Mouse (Mus musculus) C3H10T1/2 (cell line): ENCODE results near the gene Rras. TPM values are rescaled to one million over a fixed set of nuclear protein-coding genes. Genes with fewer than 3 reads are reported as not detected.

Experiments used
- polyA plus RNA-seq, 2 experiments: library from polyadenylated mRNA; unstranded; fragments of >200 nt; fragmentation: generic; extraction: Trizol; gene quantifications; one replicate each; pipeline ENCODE4 v1.2.1; 2012; ENCODE audit warnings: missing spikeins in 2 of 2

Gene Rras
- 100 to 1,000 TPM; 124 to 245 TPM for polyA plus RNA-seq

DNA sequence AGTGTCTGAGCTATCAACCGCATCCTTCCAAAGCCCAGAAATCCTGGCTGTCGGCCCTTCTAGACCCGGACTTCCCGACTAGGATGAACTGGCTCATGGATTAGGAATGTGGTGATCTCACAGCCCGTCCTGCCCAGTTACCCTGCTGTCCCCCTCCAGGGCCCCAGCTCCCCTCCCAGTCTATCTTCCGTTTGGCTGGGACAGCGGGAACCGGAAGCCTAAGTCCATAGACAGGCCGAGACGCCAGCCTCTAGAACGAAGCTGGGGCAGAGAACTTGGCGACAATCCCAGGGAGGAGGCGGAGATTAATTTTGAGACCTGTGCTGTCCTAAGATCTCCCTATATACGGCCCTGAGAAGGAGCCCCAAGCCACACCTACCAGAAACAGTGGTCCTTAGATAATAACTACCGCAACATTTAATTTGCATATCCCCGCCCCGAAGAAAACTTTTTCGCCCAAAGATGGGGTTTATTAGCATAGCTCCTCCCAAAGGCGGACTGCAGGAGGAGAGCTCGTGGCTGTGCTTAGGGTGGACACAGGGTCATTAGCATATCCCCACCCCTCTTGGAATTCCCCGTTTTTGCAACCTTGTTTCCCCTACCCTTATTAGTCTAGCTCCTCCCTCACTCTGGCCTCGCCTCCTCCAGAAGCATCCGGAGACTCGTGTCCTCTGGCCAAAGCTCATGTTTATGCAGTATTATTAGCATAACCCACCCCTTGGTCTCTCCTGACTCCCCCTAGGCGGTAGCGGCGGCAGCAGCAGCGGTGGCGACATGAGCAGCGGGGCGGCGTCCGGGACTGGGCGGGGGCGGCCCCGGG is at the start of gene Rras:
Rras (plus strand) TSS at position 720 of the 820 bp plus-strand sequence.

DNA sequence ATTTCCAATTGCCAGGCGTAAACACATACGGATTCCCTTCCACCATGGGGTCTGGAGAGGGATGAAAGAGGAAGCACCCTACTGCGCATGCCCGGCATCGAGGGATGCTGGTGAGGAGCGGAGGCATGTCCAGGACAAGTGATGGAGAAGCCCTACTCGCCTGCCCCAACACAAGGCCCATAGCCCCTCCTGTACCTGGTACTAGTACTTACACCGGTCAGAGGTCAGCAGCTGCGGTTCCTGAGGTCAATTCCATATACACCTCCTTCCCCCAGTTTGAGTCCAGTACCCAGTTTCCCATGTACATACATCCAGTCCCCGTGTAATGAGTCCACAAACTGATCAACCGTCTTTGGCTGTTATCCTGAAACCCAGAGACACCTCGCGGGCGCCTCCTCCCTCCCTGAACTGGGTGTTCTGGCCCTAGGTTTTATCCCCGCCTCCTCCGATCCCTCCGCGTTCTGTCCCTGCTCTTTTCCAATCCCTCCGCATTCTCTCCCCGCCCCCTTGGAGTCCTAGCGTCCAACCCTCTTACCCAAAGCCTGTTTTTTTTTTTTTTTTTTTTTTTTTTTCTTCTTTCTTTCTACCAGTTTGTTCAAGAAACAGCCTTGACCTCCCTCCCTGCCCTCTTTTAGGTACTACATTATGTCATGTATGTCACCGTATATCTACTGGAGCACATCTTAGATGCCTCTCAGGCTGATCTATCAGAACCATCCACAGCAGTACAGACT is 43.2 kb upstream of the Rras start, which contains the start of gene Cpt1c:
Cpt1c (minus strand) TSS at position 469 of the 734 bp plus-strand sequence.

DNA sequence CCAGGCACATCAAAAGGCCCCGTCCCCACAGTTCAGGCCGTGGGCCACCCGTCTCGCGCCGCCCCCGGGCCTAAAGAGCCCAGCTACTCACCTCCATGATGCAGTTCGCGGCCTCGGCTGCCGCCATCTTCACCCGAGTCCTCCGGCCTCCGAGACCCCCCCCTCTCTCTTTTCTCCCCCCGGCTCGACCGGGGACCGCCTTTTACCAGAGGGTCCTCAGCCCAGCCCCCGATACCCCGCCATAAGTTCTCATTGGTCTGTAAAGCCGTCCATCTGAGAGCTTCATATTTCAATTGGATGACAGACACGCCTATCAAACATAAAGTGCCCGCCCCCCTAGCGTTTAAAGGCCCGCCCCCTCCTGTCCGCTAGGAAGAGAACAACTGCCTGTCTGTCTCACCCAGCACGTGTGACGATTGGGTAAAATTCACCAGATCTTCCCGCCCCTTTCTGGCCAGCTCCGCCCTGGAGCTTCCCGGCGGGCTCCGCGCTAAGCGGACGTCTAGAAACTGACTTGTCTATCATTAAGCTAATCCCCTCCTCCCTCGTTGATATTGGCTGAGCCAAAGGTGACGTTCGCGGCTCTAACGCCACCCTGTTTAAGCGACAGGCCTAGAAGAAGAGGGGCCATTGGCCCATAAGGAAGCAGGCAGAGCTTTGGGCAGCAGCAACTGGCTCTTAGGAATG is 31.4 kb upstream of the Rras start, which contains the start of gene Prmt1:
Prmt1 (minus strand) TSS at position 377 of the 687 bp plus-strand sequence.

DNA sequence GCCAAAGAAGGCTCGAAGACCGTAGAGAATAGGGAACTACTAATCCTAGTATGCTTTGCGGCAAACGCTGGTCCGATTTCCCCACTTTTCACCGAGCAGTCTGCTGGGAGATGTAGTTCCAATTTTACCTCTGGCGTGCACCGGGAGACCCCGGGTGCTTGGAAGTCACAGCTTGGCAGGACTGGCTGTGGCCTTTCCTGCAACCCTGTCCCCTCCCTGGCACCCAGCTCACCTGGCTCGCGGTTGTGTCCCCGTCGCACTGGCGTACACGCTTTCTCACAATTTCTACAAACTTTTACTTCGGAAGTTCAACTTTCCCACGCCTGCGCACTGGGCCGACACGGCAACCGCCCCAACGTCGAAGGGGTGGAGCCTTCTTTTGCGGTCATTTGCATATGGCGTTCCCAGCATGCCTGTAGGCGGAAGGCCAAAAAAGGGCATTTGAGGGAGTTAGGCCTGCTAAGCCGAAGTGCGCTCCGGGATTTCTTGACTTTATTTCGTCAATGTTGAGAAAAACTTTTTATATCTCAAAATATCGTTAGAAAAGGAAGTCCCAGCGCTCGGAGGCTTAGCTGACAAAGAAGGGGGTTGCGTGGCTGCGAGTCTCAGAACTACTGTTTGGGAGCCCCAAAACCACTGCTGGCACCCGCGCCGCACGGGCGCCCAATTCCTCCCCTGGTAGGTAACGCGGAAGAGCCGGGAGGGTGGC is 20.4 kb upstream of the Rras start, which contains the start of gene Irf3:
Irf3 (plus strand) TSS at position 418 of the 709 bp plus-strand sequence.

DNA sequence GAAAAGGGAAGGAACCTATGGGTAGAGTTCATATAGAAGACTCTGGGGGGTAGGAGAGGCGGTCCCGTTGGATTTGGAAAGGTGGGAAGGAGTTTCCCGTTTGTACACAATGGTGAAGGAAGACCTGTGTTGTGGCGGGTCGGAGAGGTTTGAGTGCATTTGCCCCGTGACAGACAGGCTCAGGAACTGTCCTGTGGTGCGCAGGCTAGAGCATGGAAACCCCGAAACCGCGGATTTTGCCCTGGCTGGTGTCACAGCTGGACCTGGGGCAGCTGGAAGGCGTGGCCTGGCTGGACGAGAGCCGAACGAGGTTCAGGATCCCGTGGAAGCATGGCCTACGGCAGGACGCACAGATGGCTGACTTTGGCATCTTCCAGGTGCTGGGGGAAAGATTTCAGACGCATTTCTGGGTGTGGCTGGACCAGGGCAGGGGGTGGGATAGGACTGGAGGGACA is 19.2 kb upstream of the Rras start, which contains the start of gene Bcl2l12:
Bcl2l12 (minus strand) TSS at position 212 of the 455 bp plus-strand sequence.

DNA sequence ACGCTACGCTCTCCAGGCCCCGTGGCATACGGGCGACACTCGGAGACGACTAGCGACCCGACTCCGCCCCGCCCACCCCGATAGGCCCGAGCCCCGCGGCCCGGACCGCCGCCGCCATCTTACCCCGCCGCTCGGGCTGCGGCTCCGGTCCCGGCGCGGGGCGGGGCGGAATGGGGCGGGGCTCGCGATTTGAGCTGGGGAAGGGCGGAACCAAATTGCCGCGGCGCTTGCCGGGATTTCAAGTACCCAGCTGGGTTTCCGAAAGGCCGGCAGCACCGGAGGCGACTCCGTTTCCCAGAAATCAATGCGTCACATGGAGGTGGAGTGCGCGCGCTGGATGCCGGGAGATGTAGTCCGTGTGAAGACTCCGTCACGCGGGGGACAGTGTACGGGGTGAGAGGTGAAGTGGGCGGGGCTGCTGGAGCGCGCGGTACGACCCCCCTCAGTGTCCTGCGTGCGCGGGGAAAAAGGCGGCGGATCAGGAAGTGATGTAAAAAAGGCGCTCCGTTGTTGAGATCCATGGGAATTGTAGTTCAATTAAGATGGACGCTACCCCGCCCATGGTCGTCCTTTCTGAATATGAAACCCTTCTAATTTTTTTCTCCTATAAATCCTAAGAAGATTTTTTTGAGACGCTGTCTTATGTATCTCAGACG is 1.7 kb upstream of the Rras start, which contains the start of gene Scaf1:
Scaf1 (minus strand) TSS at position 407 of the 656 bp plus-strand sequence.

DNA sequence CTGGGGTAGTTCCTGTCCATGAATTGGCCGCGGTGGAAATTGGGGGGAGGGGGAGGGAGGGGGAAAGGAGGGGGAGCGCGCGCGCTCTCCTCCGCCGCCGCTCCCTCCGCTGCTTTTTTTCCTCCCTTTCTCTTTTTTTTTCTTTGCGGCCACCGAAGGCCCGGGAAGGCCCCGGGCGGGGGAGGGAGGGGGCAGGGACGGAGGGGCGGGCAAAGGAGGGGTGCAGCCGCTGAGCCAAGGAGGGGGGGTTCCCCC is 35.0 kb downstream of the Rras start, which contains the start of gene Prr12:
Prr12 (minus strand) TSS at position 20 of the 255 bp plus-strand sequence.

DNA sequence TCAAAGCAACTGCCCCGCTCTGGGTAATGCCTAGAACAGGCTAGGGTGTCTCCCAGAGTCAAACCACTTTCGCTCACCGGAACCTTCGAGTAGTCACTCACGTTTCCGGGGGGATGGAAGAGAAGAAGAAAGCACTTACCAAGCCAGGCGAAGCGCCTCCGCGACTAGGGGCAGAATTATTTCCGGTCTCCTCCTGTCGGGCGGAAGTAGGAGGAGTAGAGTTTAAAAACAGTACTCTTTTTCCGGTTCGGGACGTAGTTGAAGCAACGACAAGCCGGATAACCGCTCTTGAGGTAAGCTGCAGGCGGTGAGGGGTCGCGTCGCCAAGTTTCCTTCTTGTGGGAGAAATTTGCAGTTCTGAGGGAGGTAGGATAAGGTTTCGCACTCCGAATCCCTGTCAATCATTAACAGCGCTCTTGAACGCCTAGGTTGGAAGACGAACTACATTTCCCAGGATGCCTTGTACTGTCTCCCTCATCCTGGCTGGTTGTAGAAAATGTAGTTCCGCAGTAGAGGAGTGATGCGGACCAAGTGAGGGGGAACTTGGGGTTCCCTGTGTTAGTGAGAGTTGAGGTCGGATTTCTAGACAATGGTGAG is 44.6 kb downstream of the Rras start, which contains the start of the genes Nosip and Prrg2:
Nosip (plus strand) TSS at position 191 of the 597 bp plus-strand sequence.
Prrg2 (minus strand) TSS at position 439 of the 597 bp plus-strand sequence.

Other genes with a start within 250 kb of the Rras start
- 10 to 100 TPM; 38.6 to 53.4 TPM for gene Nup62, start 201.9 kb upstream of the Rras start, polyA plus RNA-seq
- gene Il4i1, start 201.6 kb upstream of the Rras start, polyA plus RNA-seq: 1 to 10 TPM in 1 of 2 experiments, under 1 TPM in 1; 0.55 to 3.7 TPM
- gene Atf5, start 201.3 kb upstream of the Rras start, polyA plus RNA-seq: 100 to 1,000 TPM; 139 to 293 TPM
- 100 to 1,000 TPM; 148 to 208 TPM for gene Akt1s1, start 169.0 kb upstream of the Rras start, polyA plus RNA-seq
- 10 to 100 TPM; 52.9 to 61.3 TPM for gene Tbc1d17, start 168.9 kb upstream of the Rras start, polyA plus RNA-seq
- 10 to 100 TPM; 26.9 to 30.8 TPM for gene Pnkp, start 160.8 kb upstream of the Rras start, polyA plus RNA-seq
- 100 to 1,000 TPM; 265 to 602 TPM for gene Ptov1, start 148.2 kb upstream of the Rras start, polyA plus RNA-seq
- gene Med25, start 125.2 kb upstream of the Rras start, polyA plus RNA-seq: 10 to 100 TPM; 52.4 to 67.0 TPM
- gene Fuz, start 121.9 kb upstream of the Rras start, polyA plus RNA-seq: 10 to 100 TPM; 12.7 to 23.2 TPM
- gene Ap2a1, start 88.5 kb upstream of the Rras start, polyA plus RNA-seq: 10 to 100 TPM; 68.5 to 88.3 TPM
- under 1 TPM in 1 of 2 experiments, not detected in 1; 0.28 TPM for gene Tsks, start 74.8 kb upstream of the Rras start, polyA plus RNA-seq
- 10 to 100 TPM; 18.8 to 57.8 TPM for gene Cpt1c, start 43.1 kb upstream of the Rras start, polyA plus RNA-seq
- 100 to 1,000 TPM; 400 to 521 TPM for gene Prmt1, start 31.4 kb upstream of the Rras start, polyA plus RNA-seq
- gene Irf3, start 20.3 kb upstream of the Rras start, polyA plus RNA-seq: 10 to 100 TPM; 48.6 to 59.4 TPM
- 10 to 100 TPM in 1 of 2 experiments, 1 to 10 TPM in 1; 7.7 to 25.0 TPM for gene Bcl2l12, start 19.2 kb upstream of the Rras start, polyA plus RNA-seq
- gene Scaf1, start 1.6 kb upstream of the Rras start, polyA plus RNA-seq: 10 to 100 TPM; 40.4 to 82.2 TPM
- 10 to 100 TPM; 15.5 to 50.5 TPM for gene Prr12, start 34.9 kb downstream of the Rras start, polyA plus RNA-seq
- gene Nosip, start 44.5 kb downstream of the Rras start, polyA plus RNA-seq: 10 to 100 TPM; 70.7 to 93.8 TPM
- gene Prrg2, start 44.7 kb downstream of the Rras start, polyA plus RNA-seq: 10 to 100 TPM; 15.9 to 50.5 TPM
- 100 to 1,000 TPM in 1 of 2 experiments, 10 to 100 TPM in 1; 38.2 to 683 TPM for gene Rcn3, start 74.3 kb downstream of the Rras start, polyA plus RNA-seq
- 100 to 1,000 TPM in 1 of 2 experiments, 10 to 100 TPM in 1; 35.9 to 373 TPM for gene Fcgrt, start 85.9 kb downstream of the Rras start, polyA plus RNA-seq
- gene Rps11, start 106.5 kb downstream of the Rras start, polyA plus RNA-seq: 1,000 to 10,000 TPM; 3,371 to 8,325 TPM
- over 10,000 TPM in 1 of 2 experiments, 1,000 to 10,000 TPM in 1; 5,910 to 13,875 TPM for gene Rpl13a, start 110.8 kb downstream of the Rras start, polyA plus RNA-seq
- 1 to 10 TPM; 2.2 to 3.0 TPM for gene Gm45713, start 118.3 kb downstream of the Rras start, polyA plus RNA-seq
- 10 to 100 TPM in 1 of 2 experiments, 1 to 10 TPM in 1; 2.1 to 23.0 TPM for gene Flt3l, start 118.5 kb downstream of the Rras start, polyA plus RNA-seq
- 100 to 1,000 TPM; 244 to 448 TPM for gene Pih1d1, start 136.3 kb downstream of the Rras start, polyA plus RNA-seq
- 100 to 1,000 TPM in 1 of 2 experiments, 10 to 100 TPM in 1; 58.8 to 137 TPM for gene Aldh16a1, start 136.6 kb downstream of the Rras start, polyA plus RNA-seq
- gene Slc17a7, start 146.0 kb downstream of the Rras start, polyA plus RNA-seq: under 1 TPM; 0.04 to 0.18 TPM
- gene Gfy, start 161.6 kb downstream of the Rras start, polyA plus RNA-seq: under 1 TPM; 0.04 to 0.48 TPM
- not detected for gene Pth2, start 163.0 kb downstream of the Rras start, polyA plus RNA-seq
- gene Ccdc155, start 186.9 kb downstream of the Rras start, polyA plus RNA-seq: 1 to 10 TPM in 1 of 2 experiments, under 1 TPM in 1; 0.71 to 4.3 TPM
- under 1 TPM in 1 of 2 experiments, not detected in 1; 0.15 TPM for gene Dkkl1, start 194.2 kb downstream of the Rras start, polyA plus RNA-seq
- 100 to 1,000 TPM in 1 of 2 experiments, 10 to 100 TPM in 1; 60.5 to 105 TPM for gene Tead2, start 197.8 kb downstream of the Rras start, polyA plus RNA-seq
- gene Cd37, start 221.2 kb downstream of the Rras start, polyA plus RNA-seq: under 1 TPM; 0.11 to 0.28 TPM
- not detected for gene Slc6a16, start 223.1 kb downstream of the Rras start, polyA plus RNA-seq